Mouse (Mus musculus) cerebellum, postnatal 14 days (tissue): ENCODE data around the gene Hbb-bt.
"Not testable (repeated sequence)": the region's sequence is repeated elsewhere in the genome, so short reads cannot be mapped to it uniquely, and the experiment has no call there.

Experiments
- DNase-seq, 2 experiments: peaks; one replicate each; pipeline ENCODE4 v3.0.0; 2021; ENCODE audit warnings: mixed read lengths in 2 of 2

Gene Hbb-bt

DNA sequence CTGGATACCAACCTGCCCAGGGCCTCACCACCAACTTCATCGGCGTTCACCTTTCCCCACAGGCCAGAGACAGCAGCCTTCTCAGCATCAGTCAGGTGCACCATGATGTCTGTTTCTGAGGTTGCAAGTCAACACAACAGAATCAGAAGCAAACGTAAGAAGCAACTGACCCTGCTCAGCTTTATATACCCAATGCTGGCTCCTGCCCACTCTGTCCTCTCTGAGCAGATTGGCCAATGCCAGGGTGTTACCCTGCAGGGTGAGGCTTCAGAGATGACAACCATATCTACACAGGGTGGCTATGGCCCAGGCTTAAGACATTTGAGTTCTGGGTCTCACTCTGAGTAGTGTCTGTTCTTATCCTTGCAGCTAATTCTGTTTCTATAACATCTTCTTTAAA, at the start of gene Hbb-bt:
Gene Hbb-bt (minus strand): TSS at position 231 of the 400 bp plus-strand sequence.
- no peak for DNase-seq

DNA sequence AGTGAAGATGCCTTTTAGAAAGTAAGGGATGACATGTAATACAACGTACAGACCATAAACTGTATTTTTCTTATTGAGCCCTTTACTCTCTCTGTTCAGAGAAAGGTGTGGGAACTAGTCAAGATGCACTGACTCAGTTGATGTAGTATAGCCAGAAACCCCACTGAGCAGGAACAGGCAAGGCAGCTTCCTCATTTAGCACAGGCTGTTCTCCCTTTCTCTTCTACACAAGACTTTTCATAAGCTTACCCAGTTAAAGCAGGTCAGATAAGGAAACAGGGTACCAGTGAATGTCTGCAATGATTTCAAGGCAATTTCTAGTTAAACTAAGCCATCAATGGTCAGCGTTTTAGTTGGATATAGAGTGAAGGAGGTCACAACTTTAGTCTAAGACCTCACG, 47.7 kb upstream of the Hbb-bt start:
- DNase-seq = no peak

DNA sequence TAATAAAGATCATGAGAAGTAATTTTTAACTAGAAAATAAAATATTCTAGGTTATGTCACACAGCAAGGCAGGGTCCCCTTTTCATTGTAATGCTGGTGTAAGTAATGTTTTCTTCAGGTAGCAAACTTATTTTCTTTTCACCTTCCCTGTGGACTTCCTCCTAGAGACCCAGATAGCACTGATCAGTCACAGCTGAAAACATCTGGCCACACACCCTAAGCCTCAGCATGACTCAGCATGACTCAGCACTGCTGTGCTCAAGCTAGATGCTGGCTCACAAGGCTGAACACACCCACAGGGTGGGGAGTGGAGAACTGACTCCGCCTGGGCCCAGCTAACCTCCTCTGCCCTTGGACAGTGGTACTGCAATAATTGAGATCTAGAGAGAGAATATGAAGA, 47.1 kb upstream of the Hbb-bt start:
- no peak for DNase-seq

DNA sequence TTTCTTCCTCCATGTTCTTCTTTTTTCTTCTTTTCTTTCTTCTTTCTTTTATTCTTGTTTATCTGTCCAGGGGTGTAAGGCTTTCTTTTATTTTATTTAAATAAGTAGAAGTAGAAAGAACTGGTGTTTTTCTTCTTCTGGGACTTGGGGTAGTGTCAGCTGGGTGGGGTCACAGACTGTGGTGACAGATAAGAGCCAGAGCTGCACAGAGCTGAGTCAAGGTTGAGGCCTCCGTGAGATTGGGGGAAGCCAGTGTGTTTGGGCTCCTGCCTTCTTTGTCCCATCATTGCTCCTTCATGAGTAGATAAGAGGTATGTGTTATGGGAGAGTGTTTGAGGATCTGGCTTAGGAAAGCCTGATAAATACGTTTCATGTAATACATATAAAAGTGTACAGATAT, 45.3 kb upstream of the Hbb-bt start:
- DNase-seq = no peak

DNA sequence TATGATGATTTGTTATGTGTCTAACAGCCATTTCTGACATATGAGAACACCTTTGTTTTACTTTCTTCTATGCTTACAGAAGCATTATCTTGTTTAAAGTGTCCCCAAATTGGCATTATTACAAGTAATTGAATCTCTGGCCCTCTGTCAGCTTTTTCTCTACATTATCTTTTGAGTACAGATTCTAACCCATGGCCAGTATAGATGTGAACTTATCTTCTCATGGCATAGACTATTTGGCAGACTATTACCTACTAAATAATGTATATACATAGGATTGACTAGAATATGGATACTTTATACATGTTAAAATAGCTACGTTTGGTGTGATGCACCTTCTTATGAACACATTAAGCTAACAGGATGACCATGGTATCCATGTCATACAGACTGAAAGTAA, 40.9 kb upstream of the Hbb-bt start:
- no peak for DNase-seq

DNA sequence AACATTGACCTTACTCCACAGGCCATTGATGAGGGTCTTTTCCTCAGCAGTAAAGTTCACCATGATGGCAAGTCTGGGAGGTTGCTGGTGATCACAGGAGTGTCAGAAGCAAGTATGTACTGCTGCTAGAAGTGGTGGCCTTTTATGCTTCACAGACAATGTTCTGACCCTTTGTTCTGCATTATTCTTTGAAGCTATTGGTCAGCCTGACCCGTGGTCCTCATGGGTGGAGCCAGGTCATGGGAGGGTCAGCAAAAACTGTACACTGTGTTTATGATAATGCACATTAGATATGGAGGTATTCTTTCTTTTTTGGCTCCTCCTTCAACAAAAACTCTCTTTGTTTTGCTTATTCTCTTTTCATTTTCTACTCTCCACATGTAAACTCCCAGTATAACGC, 39.3 kb upstream of the Hbb-bt start, which contains the start of gene Hbb-y:
Gene Hbb-y (minus strand): TSS at position 127 of the 400 bp plus-strand sequence.
- DNase-seq = no peak

DNA sequence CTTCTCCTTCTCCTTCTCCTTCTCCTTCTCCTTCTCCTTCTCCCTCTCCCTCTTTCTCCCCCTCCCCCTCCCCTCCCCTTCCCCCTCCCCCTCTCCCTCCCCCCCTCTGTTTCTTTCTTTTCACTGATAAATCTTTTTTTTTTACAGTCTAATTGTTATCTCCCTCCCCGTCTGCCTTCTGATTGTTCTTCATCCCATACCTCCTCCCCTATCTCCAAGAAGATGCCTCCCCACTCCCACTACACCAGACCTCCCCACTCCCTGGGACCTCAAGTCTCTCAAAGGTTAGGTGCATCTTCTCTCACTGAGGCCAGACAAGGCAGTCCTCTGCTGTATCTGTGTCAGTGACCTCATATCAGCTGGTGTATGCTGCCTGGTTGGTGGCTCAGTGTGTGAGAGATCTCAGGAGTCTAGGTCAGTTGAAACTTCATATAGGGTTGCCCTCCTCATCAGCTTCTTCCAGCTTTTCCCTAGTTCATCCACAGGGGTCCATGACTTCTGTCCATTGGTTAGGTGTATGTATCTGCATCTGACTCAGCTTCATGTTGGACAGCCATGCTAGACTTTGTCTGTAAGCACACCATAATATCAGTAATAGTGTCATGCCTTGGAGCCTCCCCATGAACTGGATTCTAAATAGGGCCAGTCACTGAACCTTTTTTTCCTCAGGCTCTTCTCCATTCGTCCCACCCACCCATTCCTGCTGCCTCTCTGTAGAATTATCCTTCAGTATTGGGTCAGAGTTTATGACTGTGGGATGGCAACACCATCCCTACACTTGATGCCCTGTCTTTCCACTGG, 30.9 kb upstream of the Hbb-bt start:
- DNase-seq = no peak

DNA sequence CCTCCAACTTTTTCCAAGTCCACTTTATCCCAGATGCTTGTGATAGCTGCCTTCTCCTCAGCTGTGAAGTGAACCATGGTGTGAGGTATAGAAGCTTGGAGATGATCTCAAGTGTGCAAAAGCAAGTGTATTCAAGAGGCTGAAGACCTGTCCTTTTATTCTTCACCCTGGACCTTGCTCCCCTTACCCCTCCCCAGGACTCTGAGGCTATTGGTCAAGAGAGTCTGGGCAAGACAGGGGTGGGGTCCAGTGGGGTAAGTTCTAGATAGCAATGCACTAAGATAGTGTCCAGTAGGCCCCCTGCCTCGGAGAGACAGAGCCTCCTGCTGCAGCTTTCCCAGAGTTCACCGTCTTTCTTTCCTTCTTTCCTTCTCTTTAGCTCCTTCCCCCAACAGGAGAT, 29.2 kb upstream of the Hbb-bt start, which contains the start of gene Hbb-bh1:
Gene Hbb-bh1 (minus strand): TSS at position 131 of the 400 bp plus-strand sequence.
- DNase-seq = no peak

DNA sequence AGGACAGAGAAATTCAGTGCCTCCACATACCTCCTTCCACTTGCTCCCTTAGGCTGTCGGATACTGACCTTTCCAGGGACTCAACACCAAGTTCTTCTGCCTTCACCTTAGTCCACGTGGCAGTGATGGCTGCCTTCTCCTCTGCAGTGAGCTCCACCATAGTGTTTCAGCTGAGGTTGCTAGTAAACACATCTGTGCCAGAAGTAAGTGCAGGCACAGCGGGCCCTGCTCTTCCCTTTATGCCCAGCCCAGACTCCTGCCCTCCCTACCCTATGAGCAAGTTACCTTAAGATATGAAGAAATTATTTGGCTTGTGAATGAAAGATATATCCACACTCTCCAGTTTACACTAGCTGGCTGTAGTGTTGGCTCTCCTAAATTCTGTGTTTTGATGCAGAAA, 26.5 kb upstream of the Hbb-bt start, which contains the start of gene Hbb-bh2:
Gene Hbb-bh2 (minus strand): TSS at position 253 of the 400 bp plus-strand sequence.
- no peak for DNase-seq

DNA sequence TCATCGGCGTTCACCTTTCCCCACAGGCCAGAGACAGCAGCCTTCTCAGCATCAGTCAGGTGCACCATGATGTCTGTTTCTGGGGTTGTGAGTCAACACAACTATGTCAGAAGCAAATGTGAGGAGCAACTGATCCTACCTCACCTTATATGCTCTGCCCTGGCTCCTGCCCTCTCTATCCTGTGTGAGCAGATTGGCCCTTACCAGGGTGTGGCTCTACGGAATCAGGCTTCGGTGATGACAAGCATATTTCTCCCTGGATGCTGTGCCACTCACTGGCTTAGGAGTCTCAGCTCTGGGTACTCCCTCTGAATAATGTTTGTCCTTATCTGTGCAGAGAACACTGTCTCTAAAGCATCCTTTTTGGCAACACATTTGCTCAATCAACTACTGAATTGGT, 14.0 kb upstream of the Hbb-bt start, which contains the start of gene Hbb-bs:
Gene Hbb-bs (minus strand): TSS at position 289 of the 400 bp plus-strand sequence.
- no peak for DNase-seq

DNA sequence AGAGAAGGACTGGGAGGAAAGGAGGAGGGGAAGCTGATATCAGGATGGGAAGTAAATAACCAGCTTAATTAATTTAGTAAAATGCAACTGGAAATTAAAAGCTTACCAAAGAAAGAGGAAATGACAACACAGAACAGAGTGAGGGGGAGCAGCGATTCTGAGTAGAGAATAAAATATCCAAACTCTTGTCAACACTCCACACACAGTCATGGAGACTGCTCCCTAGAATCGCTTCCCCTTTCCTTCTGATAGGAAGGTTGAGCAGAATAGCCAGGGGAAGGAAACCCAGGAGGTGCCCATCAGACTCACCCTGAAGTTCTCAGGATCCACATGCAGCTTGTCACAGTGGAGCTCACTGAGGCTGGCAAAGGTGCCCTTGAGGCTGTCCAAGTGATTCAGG, 13.3 kb upstream of the Hbb-bt start:
- DNase-seq = not testable (repeated sequence)

DNA sequence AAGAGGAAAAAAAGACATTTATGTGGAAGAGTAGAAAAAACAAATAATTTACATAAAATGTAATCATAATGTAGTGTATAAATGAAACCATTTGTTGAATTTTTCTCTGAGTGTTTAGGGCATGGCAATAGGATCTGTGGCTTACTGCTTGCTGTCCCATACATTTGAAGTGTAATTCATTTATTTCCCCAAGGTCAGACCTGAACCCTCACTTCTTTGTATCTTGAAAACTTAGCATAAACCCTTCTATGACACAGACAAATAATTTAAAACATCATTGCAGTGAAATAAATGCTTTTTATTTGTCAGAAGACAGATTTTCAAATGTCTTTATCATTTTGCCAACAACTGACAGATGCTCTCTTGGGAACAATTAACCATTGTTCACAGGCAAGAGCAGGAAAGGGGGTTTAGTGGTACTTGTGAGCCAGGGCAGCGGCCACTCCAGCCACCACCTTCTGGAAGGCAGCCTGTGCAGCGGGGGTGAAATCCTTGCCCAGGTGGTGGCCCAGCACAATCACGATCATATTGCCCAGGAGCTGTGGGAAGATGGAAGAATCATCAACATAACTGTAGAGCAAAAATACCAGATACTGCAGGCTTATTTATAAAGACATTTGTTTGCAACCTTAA, 12.6 kb upstream of the Hbb-bt start:
- no peak for DNase-seq

DNA sequence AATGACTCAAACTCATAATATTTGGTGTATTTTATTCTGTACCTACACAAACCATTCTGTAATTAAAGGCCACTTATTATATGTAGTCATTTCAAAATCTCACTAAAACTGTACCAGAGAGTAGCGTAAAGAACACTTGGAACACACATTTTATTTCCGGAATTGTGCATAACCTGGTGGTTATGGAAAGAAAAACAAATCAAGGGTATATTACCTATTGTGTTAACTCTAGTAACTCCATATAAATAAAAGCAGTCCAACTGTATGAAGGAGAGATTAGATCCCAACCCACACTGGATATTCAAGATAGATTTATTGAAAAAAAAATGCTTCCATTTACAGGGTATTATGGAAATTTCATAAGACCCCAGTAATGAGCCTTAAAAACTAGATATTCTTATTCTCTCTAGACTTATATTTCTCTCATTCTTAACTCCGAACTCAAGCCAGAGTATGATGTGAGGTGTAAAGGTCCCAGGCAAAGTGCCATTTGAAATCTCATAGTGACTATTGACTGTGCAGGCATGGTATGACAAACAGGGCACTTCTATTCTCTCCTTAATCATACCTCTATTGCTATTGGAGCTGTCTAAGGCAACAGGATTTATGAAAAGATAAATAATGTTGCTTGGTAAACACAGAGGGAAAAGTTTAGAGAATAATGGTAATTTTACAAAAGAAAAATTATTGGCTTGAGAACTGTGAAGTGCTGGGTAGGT, 11.9 kb upstream of the Hbb-bt start:
- DNase-seq = no peak

DNA sequence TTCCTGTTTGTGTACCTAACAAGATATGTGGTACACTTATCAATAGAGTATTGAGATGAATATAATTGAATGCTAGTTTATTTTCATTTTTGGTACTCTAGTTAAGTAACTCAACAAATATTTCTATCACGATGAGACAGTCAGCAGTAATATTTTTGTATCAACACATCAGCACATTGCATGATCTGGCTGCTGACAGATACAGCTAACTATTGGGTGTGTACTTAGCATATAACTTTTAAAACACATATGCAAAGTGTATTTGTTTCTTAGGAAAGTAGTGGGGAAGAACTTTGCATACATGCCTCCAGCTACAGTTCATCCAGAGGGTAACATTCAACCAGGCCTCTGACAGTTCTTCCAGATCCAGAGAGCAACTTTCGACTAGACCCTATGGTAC, 10.8 kb upstream of the Hbb-bt start:
- DNase-seq = no peak

DNA sequence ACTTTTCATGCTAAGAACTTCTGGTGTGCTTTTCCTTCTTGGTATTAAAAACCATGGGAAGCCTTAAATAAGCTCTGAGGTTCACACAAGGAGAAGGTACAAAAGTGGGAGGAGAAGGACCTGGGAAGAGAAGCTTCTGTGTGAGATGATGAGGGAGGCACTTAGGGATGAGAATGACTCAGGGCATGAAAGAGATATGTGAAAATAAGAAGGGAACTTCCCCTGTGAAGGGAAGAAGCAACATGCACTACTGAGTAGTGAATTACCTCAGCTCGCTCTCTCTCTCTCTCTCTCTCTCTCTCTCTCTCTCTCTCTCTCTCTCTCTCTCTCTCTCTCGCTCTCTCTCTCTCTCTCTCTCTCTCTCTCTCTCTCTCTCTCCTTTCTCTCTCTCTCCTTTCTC, 1.3 kb upstream of the Hbb-bt start:
- not testable (repeated sequence) for DNase-seq

DNA sequence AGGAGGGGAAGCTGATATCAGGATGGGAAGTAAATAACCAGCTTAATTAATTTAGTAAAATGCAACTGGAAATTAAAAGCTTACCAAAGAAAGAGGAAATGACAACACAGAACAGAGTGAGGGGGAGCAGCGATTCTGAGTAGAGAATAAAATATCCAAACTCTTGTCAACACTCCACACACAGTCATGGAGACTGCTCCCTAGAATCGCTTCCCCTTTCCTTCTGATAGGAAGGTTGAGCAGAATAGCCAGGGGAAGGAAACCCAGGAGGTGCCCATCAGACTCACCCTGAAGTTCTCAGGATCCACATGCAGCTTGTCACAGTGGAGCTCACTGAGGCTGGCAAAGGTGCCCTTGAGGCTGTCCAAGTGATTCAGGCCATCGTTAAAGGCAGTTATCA, 644 bp downstream of the Hbb-bt start:
- DNase-seq = not testable (repeated sequence)

DNA sequence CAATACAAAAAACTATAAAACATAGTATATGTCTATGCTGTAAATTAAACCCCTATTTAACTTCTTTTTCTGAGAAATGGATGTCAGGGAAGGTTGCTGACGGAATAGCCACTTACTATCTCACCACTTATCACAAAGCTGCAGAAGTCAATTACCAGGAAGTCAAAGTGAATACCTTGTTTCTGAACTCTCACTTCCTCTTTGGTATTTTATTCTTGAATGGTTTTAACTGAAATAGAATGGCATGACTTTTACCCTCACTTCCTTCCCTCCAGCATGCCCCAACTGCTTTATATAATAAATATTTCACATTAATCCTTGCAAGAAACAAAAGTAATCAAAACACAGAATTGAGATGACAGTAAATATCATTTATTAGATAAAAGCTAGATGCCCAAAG, 1.6 kb downstream of the Hbb-bt start:
- no peak for DNase-seq

DNA sequence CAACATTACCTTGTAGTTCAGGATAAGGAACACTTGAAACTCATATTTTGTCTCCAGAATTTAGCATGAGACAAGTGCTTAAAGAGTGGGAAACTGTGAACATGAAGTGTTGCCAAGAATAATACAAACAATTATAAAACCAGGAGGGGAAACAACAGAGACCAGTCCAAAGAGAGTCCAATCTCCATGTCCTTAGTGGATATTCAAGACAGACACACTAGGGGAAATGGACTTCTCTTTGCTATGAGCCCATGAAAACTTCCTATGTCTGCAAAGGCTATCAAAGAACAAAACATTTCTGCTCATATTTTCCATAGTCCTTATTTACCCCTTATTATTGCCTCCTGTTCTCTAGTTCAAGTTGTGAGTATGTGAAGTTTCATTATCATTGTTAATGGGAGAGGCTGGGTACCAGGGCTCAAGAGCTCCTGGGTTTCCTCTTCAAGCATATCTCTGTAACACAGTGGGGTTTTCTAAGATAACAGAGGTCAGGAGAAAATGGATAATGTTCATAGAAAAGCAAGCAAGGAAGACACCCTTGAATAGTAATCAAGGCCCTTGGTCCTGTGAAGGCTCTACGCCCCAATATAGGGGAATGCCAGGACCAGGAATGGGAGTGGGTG, 2.5 kb downstream of the Hbb-bt start:
- no peak for DNase-seq

DNA sequence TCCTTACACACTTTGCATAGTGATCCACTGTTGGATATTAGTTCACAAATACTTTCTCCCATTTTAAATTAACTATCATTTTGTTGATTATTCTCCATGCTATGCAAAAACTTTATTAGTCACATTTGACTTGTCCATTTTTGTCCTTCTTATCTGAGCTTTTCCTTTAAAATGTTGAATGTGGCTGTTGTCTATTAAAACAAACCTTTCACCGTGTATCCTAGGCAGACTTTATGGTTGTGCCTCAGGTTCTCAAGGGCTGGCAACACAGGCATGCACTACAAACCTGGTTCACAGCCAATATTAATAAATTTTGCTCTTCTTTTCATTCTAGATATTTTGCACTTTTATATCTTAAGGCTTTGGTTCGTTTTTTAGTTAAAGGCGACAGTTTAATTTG, 3.0 kb downstream of the Hbb-bt start:
- no peak for DNase-seq

DNA sequence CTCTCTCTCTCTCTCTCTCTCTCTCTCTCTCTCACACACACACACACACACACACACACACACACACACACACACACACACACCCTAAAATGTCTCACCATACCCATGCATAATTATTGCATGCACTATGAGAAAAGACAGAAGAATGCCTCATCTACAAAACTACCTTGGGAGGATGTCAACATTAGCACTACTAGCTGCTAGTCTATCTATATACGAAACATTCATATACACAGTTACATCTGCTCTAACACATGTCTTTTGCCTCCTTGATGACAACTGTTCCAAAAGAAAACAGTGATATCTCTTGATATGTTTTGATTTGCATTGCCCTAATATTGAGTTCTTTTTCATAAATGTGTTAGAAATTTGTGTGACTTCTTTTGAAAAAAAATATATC, 3.5 kb downstream of the Hbb-bt start:
- DNase-seq = no peak

DNA sequence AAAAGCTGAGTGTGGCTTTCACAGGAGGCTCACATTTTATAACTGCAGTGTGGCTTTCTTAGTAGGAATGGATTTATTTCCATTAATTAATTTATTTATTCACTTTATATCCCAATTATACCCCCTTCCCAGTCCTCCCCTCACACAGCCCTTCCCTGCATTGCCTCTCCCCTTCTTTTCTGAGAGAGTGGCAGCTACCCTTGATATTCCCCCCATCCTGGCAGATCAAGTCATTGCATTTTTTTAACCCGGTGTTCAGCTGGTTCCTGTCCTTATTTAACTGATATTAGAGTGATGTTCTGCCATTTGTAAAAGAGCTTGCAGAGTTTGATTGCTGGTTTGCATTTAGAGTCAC, 4.0 kb downstream of the Hbb-bt start:
- no peak for DNase-seq

DNA sequence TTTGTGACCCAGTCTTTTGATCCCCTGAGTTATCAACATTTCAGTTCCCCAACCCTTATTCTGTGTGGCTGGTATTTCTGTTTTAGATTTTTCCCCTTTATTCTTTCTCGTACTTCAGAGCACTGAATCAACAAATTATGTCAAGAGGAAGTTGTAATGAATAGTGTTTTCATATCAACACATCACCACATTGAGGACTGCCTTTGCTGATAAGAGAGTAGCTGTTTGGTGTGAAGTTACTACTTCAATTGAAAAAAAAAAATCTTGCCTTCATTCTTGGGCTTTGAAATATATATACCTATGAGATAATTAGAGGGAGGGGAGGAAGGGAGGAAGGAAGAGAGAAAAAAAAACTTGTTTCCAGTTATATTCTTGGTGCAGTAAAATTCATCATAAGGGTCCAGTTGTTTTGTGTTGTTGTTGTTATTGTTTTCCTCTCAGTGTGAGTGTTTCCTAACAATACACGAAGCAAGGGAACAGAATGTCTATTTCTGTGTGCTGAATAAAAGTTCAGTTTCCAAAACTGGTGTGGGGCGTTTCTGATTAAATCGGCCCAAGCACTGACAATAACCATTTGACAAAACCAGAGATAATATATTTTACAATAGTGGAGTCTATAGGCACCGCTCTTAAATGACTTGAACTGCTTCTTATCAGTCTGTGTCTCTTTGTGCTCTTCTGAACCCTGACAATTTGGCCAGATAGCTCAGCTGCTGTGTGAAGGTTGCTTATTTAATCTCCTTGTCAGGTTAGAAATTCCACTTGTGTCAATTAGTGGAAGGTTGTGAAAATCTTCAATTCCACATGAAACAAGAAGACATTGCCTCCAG, 4.6 kb downstream of the Hbb-bt start:
- DNase-seq = no peak
